Mouse (Mus musculus) right cerebral cortex, postnatal 36 days (tissue): ENCODE results near the gene Gigyf1.

Experiments used
- DNase-seq, 2 experiments: peaks; one replicate each; pipeline ENCODE4 v3.0.0; 2022; ENCODE audit warnings: low spot score in 2 of 2, mixed read lengths in 1 of 2

Gigyf1 gene

DNA sequence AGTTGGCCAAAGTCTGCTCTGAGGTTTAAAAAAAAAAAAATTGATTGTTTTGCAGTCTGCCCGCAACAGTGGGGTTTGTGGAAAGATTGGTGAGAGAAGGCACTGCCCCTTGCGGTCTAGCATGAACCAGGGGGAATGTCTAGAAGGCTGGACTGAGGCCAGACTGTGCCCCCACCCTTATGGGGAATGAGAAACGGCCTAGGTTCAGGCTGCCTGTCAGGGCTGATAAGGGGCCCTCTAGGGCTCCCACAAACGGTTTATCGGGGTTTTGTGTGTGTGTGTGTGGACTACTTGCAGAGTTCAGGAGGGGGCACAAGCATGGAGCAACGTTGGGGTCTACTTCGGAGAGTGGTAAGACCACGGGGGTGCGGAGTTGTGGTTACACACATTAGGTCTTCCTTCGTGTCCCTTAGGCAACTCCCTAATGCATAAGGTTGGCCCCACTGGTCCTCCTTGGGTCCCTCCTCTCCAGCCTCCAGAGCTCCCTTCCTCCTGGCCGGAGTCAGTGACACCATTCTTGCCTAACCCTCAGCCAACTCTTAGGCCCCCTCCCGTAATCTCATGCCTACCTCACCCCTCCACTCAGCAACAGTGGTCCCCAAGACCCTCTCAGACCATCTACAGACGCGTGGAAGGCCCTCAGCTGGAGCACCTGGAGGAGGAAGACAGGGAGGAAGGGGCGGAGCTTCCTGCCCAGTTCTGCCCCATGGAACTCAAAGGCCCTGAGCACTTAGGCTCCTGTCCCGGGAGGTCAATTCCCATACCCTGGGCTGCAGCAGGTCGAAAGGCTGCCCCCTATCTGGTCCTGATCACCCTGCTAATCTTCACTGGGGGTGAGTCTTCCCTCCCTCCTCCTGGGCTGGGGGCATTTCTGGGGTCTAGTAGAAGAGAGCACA lies 52.6 kb downstream of the Gigyf1 start:
- DNase-seq = no peak

DNA sequence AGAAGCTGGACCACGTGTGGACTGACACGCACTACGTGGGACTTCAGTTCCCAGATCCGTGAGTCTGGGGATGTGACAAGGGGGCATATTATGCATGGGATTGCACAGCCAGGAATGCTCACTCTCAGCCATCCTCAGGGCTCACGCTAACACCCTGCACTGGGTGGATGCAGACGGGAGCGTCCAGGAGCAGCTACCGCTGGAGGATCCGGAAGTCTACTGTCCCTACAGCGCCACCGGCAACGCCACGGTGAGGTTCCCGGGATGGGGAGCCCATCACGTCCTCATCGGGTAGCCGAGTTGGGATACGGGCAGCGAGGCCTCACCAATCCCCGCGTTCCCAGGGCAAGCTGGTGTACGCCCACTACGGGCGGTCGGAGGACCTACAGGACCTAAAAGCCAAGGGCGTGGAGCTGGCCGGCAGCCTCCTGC lies 56.1 kb downstream of the Gigyf1 start:
- DNase-seq = peak; percentile 34 to 39
